Mouse (Mus musculus) retina, embryonic 14.5 days (tissue): ENCODE data around the gene Tmco3.
A peak's percentile ranks its signal among the peaks of the same experiment; 100 is the strongest.
"Not testable (repeated sequence)": the region's sequence is repeated elsewhere in the genome, so short reads cannot be mapped to it uniquely, and the experiment has no call there.

Experiments
- DNase-seq: peaks from one replicate; pipeline ENCODE4 v3.0.0-alpha.2; 2015; ENCODE audit warnings: low spot score

The Tmco3 gene

GRCm38 (mm10) chr8:13306309-13306909 lies 18.4 kb downstream of the Tmco3 start:
- no peak for DNase-seq

DNA sequence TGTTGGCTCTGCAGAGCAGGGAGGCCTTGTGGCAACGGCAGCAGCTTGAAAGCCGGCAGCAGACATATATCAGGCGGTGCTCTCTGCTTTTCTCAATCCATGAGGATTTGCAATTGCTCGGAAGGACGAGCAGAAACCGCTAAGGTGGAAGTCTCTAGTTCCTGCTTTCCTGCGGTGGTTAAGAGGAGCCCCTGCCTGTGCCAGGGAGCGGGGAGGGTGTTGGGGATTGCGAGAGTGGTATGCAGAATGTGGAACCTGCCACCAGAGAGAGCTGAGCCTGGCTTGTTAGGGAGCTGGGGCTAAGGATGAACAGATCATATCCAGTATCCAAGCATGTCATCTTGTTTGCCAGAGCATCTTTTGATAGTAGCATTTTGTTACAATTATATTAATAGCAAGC lies 18.9 kb downstream of the Tmco3 start:
- no peak for DNase-seq

DNA sequence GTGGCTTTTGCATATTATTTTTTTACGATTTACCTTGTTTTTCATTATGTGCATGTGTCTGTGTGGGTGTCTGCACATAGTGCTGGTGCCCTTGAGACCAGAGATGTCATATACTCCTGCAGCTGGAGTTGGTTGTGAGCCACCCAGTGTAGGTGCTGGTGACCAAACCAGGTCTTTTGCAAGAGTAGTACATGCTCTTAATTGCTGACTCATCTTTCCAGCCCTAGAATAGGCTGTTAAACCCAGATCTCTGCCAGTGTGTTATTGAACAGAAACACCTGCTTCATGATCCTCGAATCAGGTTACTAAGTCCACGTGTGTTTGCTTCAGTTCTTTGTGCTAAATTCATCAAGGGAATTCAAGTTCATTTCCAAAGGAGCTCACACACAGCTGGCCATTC lies 26.9 kb downstream of the Tmco3 start:
- DNase-seq = no peak

DNA sequence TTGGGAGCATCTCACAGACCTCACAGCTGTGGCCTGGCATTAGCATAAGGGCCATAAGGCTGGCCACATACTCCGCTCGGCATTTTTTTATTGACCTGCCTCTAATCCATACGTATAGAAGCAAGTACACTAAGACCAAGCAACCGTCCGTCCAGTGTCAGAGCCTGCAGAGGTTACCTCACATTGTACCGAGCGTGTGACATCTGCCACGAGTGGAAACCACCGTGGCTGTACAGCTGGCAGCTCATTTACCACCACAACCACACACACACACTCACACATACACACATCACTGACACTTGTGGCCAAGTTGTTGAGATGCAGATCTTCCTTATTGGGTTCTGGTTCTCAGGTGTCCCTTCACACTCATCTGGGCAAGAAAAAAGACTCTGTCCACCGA lies 28.7 kb downstream of the Tmco3 start:
- no peak for DNase-seq

GRCm38 (mm10) chr8:13326598-13326997 lies 38.6 kb downstream of the Tmco3 start:
- DNase-seq = peak; percentile 70

DNA sequence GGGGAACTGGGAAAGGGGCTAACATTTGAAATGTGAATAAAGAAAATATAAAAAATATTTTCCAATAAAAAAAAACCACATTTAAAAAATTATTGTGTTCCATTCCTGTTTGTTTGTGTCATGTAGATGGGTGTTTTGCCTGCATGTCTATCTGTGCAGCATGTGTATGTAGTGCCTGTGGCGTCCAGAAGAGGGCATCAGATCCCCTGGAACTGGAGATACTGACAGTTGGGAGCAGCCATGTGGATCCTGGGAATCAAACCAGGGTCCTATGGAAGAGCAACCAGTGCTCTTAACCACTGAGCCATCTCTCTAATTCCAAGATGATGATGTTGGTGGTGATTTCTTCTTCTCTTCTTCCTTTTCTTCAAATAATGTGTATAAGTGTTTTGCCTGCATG lies 46.7 kb downstream of the Tmco3 start:
- DNase-seq = no peak

GRCm38 (mm10) chr8:13337245-13337644 lies 49.3 kb downstream of the Tmco3 start:
- not testable (repeated sequence) for DNase-seq

DNA sequence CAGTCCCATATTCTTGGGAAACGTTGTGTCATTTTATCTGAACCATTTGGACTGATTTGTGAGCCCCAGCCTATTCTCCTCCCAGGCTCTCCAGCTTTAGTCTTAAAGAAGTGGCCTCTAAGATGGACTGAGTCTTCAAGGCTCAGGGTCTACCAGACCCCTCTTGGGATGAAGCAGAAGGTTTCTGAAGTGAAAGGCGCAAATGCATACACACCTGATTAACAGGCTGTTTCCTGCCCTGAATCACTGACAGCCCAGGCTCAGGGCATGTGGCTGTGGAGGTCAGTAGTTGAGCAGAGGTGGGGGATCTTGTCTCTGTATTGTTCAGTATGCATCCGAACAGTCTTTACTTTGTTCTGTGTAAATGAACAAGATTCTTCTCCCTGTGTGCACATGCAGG lies 49.7 kb downstream of the Tmco3 start:
- DNase-seq = peak; percentile 17

DNA sequence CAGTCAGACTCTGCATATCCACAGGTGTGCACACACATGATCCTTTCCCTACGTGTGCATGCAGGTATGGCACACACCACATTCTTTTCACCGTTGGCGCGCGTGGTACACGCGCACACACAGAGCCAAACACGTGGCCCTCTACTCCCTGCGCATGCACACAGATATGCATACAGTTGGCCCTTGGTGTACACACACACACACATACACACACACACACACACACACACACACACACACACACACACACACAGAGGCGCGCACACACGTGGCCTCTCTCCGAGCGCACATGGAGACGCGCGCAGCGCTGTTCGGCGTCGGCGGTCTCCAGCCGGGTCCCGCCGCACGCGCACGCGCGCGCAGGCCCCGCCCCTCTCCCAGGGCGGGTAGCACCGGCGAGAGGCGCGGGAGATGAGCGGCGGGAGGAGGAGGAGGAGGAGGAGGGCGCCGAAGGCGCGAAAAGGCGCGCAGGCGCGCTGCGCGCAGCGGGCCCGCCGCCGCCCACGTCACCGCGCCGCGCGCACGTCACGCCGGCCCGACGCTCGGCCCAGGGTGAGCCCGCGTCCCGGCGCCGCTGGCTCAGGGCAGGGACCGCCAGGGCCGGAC lies 50.4 kb downstream of the Tmco3 start, which contains the start of gene Tfdp1:
Gene Tfdp1, plus strand, starts transcription at position 497 of the 606 bp plus-strand sequence.
- peak; percentile 89 for DNase-seq

- peak; percentile 26 for DNase-seq
These were observed 51.1 kb downstream of the Tmco3 start for GRCm38 (mm10) chr8:13338901-13339645.

DNA sequence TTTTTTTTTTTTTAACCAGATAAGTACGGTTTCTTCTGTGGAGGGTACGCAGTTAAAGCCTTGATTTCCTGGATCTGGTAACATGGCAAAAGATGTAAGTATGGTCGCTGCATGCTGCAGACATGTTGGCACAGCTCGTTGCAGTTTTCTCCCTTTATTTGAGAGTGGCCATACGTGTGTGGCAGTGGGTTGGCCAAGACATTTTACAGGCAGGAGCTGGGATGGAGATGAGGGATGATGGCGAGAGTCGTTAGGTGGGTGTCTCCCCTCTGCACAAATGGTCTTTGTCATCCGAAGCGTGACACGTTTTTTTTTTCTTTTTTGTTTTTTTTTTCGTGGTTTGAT lies 51.6 kb downstream of the Tmco3 start:
- peak; percentile 16 for DNase-seq

DNA sequence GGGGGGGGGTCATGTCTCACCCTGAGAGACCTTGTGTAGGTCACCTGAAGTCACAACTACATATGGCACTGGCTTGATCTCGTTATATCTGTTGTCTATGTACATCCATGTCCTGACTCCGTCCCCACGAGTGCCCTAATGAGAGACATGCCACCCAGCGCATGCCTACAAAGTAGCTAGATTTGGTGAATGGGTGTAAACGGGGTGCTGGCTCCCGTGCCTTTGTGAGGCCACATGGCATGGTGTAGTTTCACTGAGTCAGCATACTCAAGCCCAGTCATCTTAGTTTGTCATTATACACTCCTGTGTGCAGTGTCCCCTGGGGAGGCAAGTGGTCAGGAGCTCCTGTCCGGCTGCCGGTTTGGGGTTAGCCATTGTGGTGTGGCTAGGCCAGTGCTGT lies 52.7 kb downstream of the Tmco3 start:
- DNase-seq = no peak

GRCm38 (mm10) chr8:13342340-13342739 lies 54.4 kb downstream of the Tmco3 start:
- DNase-seq = no peak

DNA sequence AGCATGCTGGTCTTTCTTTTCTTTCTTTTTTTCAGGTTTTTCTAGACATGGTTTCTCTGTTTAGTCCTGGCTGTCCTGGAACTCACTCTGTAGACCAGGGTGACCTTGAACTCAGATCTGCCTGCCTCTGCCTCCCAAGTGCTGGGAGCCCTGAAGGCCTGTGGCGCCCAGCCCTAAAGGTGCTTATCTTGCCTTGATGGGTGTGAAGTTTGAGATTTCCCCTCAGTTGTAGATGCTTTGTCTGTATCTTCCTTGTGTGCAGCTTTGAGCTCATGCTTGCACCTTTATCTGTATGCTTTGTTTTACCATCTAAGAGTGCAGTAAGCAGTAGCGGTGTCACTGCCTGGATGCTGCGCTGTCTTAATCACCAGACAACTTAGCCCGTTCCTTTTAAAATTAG lies 55.1 kb downstream of the Tmco3 start:
- DNase-seq = no peak

- DNase-seq = no peak
These were observed 62.1 kb downstream of the Tmco3 start for GRCm38 (mm10) chr8:13350052-13350451.

DNA sequence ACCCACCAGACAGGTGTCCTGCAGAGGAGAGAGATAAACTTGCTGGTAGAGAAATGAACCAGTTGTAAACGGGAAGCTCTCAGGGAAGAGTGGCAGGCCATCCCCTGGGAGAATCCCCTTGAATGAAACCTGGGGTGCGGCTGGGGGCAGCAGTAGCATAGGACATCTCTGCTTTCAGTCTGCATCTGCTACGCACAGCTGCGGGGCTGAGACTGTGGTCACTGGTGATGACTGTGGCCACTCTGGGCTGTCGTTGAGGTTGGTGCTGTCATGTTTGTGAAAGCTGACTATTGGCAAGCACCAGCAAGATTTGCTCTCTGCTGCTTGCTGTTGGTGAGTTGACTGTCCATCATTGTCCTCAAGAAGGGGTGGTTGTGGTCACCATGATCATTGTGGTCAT lies 63.6 kb downstream of the Tmco3 start:
- no peak for DNase-seq

GRCm38 (mm10) chr8:13352601-13353000 lies 64.6 kb downstream of the Tmco3 start:
- no peak for DNase-seq

GRCm38 (mm10) chr8:13353155-13353833 lies 65.3 kb downstream of the Tmco3 start:
- no peak for DNase-seq

- no peak for DNase-seq
These were observed 65.9 kb downstream of the Tmco3 start for GRCm38 (mm10) chr8:13353883-13354282.

- DNase-seq = no peak
These were observed 68.2 kb downstream of the Tmco3 start for GRCm38 (mm10) chr8:13356221-13356620.

- no peak for DNase-seq
These were observed 68.7 kb downstream of the Tmco3 start for GRCm38 (mm10) chr8:13356681-13357080.

DNA sequence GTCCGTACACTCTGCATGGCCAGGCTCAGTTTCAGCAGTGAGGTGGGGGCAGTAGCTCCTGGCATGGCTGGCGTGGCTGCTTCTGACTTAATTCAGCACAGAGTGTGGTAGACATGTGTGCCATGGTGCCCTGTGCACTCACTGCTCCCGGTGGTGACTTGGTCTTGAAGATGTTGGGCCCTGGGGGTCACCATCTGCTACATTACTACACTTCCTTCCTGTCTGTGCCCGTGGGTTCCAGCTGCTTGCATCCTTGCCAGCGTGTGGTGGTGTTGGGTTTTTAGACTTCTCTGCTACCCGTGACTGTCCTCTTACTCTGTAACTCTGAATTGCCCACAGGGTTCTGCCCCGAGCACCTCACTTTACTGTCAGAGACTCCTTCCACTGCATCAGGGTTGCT lies 72.2 kb downstream of the Tmco3 start:
- no peak for DNase-seq

GRCm38 (mm10) chr8:13361865-13362264 lies 73.9 kb downstream of the Tmco3 start:
- no peak for DNase-seq
